Mouse (Mus musculus) liver, embryonic 11.5 days (tissue): ENCODE data around the gene Rap1b. TPM values are rescaled to one million over a fixed set of nuclear protein-coding genes. Genes with fewer than 3 reads are reported as not detected.

ENCODE experiments used
- ATAC-seq: fragments of 200-750 bp; cut with Nextera tagmentation; replicated peaks from 2 replicates; pipeline ENCODE4 v1.8.0; 2017; ENCODE audit warnings: moderate number of reproducible peaks, mild to moderate bottlenecking, moderate TSS enrichment, moderate library complexity; ENCODE audit not compliant: low FRiP score
- DNase-seq: peaks from one replicate; pipeline ENCODE4 v3.0.0-alpha.2; 2017; ENCODE audit warnings: low spot score
- H3K27ac ChIP-seq: fragments of 300-500 bp; sonication (generic); 2 replicates; pipeline ENCODE4 v1.5.1; 2014; ENCODE audit warnings: mild to moderate bottlenecking, low read depth, low read length, control low read depth
- H3K27me3 ChIP-seq: fragments of 300-500 bp; sonication (generic); replicated peaks from 2 replicates; pipeline ENCODE4 v1.6.1; 2014; ENCODE audit warnings: low read length, mixed read lengths; ENCODE audit not compliant: control insufficient read depth, insufficient read depth
- H3K36me3 ChIP-seq: fragments of 300-500 bp; sonication (generic); 2 replicates; pipeline ENCODE4 v1.6.1; 2014; ENCODE audit warnings: mild to moderate bottlenecking, low read length, moderate library complexity, mixed read lengths; ENCODE audit not compliant: control insufficient read depth, insufficient read depth
- H3K4me1 ChIP-seq: fragments of 300-500 bp; sonication (generic); replicated peaks from 2 replicates; pipeline ENCODE4 v1.6.1; 2014; ENCODE audit warnings: low read length, mixed read lengths; ENCODE audit not compliant: control insufficient read depth, insufficient read depth
- H3K4me2 ChIP-seq: fragments of 300-500 bp; sonication (generic); 2 replicates; pipeline ENCODE4 v1.6.1; 2014; ENCODE audit warnings: mild to moderate bottlenecking, control low read depth, moderate library complexity
- H3K4me3 ChIP-seq: fragments of 300-500 bp; sonication (generic); 2 replicates; pipeline ENCODE4 v1.5.1; 2014; ENCODE audit warnings: low read depth, low read length, control low read depth
- H3K9ac ChIP-seq: fragments of 300-500 bp; sonication (generic); 2 replicates; pipeline ENCODE4 v1.6.1; 2014; ENCODE audit warnings: low read depth, low read length, control low read depth
- H3K9me3 ChIP-seq: fragments of 300-500 bp; sonication (generic); 2 replicates; pipeline ENCODE4 v1.6.1; 2016; ENCODE audit warnings: low read length, inconsistent platforms, mixed read lengths; ENCODE audit not compliant: control insufficient read depth
- WGBS: fragments of 180-500 bp; shearing (Covaris S2); extraction: QIAGEN DNeasy Blood & Tissue Kit; methylation state at CpG from one replicate; pipeline ENCODE4 v1.1.7; 2014; 5-methylcytosine and 5-hydroxymethylcytosine counted together
- polyA plus RNA-seq: library from polyadenylated mRNA; unstranded; fragments of >200 nt; fragmentation: Nextera tagmentation; extraction: Ambion mirVana; gene quantifications from 2 replicates; pipeline ENCODE4 v1.2.1, GENCODE M21; 2014

Gene Rap1b
- polyA plus RNA-seq, 1 experiment from 2014 or later, result 252 TPM

- Histone ChIP-seq H3K4me2 (peak overlapping the region; percentile 12; the same call in 1 of the 2 replicates), H3K4me1 (peaks cover 5% of the 10 kb centered on the region; the same call in 1 of the 2 replicates), H3K27ac (no peak overlapping the region), H3K4me3 (no peak overlapping the region), H3K9ac (no peak overlapping the region), H3K36me3 (no peaks in the 10 kb centered on the region), H3K9me3 (no peaks in the 10 kb centered on the region), H3K27me3 (no peaks in the 10 kb centered on the region)
- 66% methylated on average over 31 of the region's 31 CpGs for WGBS
- no peak for DNase-seq
- ATAC-seq, result no peak
Observed at GRCm38 (mm10) chr10:117803870-117804850, 41.7 kb downstream of the Rap1b start.

DNA sequence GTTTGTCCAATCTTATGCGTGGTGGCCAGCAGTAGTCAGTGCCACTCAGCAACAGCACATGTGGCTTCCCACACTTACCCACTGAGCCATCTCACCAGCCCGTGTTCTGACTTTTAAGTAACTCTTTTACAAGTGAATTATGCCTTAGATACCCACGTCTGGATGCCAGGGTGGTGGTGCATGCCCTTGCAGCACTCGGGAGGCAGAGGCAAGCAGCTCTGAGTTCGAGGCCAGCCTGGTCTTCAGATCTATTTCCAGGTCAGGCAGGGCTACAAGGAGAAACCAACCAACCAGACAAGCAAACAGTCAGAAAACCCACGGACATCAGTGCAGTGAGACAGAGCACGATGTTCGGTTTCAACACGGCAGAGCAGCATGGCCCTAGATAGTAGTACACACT lies 43.9 kb downstream of the Rap1b start:
- Histone ChIP-seq H3K4me3 (no peak overlapping the region), H3K9me3 (no peaks in the 10 kb centered on the region), H3K4me1 (peaks cover 5% of the 10 kb centered on the region; the same call in 1 of the 2 replicates), H3K36me3 (no peaks in the 10 kb centered on the region), H3K9ac (no peak overlapping the region), H3K4me2 (no peak overlapping the region), H3K27me3 (no peaks in the 10 kb centered on the region), H3K27ac (no peak overlapping the region)
- 90% methylated on average over 9 of the region's 9 CpGs for WGBS
- DNase-seq, result no peak
- ATAC-seq, result no peak

GRCm38 (mm10) chr10:117799806-117800205 lies 46.0 kb downstream of the Rap1b start:
- H3K4me3 ChIP-seq, result no peak overlapping the region
- DNase-seq (no peak), ATAC-seq (no peak)
- peaks cover 5% of the 10 kb centered on the region; the same call in 1 of the 2 replicates for H3K4me1 ChIP-seq
- H3K36me3 ChIP-seq, result no peaks in the 10 kb centered on the region
- no peaks in the 10 kb centered on the region for H3K9me3 ChIP-seq
- H3K9ac ChIP-seq, result no peak overlapping the region
- H3K27ac ChIP-seq, result no peak overlapping the region
- H3K4me2 ChIP-seq, result no peak overlapping the region
- 84% methylated on average over 11 of the region's 11 CpGs for WGBS
- no peaks in the 10 kb centered on the region for H3K27me3 ChIP-seq

GRCm38 (mm10) chr10:117798436-117799035 lies 47.3 kb downstream of the Rap1b start:
- no peak for DNase-seq
- Histone ChIP-seq H3K4me1 (no peaks in the 10 kb centered on the region), H3K4me2 (no peak overlapping the region), H3K9me3 (no peaks in the 10 kb centered on the region), H3K9ac (no peak overlapping the region), H3K27me3 (no peaks in the 10 kb centered on the region), H3K36me3 (no peaks in the 10 kb centered on the region), H3K4me3 (no peak overlapping the region), H3K27ac (no peak overlapping the region)
- ATAC-seq, result no peak
- 63% methylated on average over 6 of the region's 6 CpGs for WGBS

GRCm38 (mm10) chr10:117797684-117798083 lies 48.2 kb downstream of the Rap1b start:
- H3K4me3 ChIP-seq, result no peak overlapping the region
- H3K9me3 ChIP-seq, result no peaks in the 10 kb centered on the region
- peaks cover 3% of the 10 kb centered on the region; the same call in 1 of the 2 replicates for H3K4me1 ChIP-seq
- H3K36me3 ChIP-seq, result no peaks in the 10 kb centered on the region
- no peaks in the 10 kb centered on the region for H3K27me3 ChIP-seq
- H3K27ac ChIP-seq, result no peak overlapping the region
- no peak overlapping the region for H3K4me2 ChIP-seq
- WGBS, result 71% methylated on average over 7 of the region's 7 CpGs
- H3K9ac ChIP-seq, result no peak overlapping the region
- peak; percentile 51 for ATAC-seq
- no peak for DNase-seq

- H3K9me3 ChIP-seq, result no peaks in the 10 kb centered on the region
- H3K36me3 ChIP-seq, result no peaks in the 10 kb centered on the region
- 86% methylated on average over 12 of the region's 12 CpGs for WGBS
- no peaks in the 10 kb centered on the region for H3K27me3 ChIP-seq
- H3K9ac ChIP-seq, result no peak overlapping the region
- no peak overlapping the region for H3K4me2 ChIP-seq
- peaks cover 3% of the 10 kb centered on the region; the same call in 1 of the 2 replicates for H3K4me1 ChIP-seq
- ATAC-seq, result no peak
- no peak for DNase-seq
- H3K4me3 ChIP-seq, result no peak overlapping the region
- no peak overlapping the region for H3K27ac ChIP-seq
Observed at GRCm38 (mm10) chr10:117797106-117797505, 48.7 kb downstream of the Rap1b start.

- WGBS, result 90% methylated on average over 7 of the region's 7 CpGs
- DNase-seq, result no peak
- Histone ChIP-seq H3K27me3 (no peaks in the 10 kb centered on the region), H3K9ac (no peak overlapping the region), H3K27ac (no peak overlapping the region), H3K36me3 (no peaks in the 10 kb centered on the region), H3K4me2 (no peak overlapping the region), H3K4me1 (peaks cover 7% of the 10 kb centered on the region), H3K4me3 (no peak overlapping the region), H3K9me3 (no peaks in the 10 kb centered on the region)
- ATAC-seq, result no peak
Observed at GRCm38 (mm10) chr10:117796181-117796580, 49.7 kb downstream of the Rap1b start.

DNA sequence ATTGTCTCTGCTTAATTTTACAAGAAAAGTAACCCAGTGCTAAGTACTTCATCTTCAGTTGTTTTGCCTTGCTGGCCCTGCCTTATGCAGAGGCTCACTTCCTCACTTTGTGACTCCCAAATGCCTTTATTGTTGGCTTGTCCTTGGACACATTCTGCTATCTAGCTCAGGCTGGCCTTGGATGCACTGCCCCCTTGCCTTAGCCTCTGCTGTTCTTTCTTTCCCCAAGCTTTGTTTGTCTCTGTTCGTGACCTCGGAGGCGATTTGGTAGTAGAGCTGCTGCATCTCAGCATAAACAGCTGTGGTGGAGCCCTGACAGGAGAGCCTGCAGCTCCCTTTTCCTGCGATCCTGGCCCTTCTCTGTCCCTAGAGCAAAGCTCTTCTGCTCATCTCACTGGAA lies 50.6 kb downstream of the Rap1b start:
- Histone ChIP-seq H3K4me1 (peaks cover 9% of the 10 kb centered on the region), H3K9ac (no peak overlapping the region), H3K27ac (no peak overlapping the region), H3K36me3 (0 out of 2 replicates have a peak, but pooled peaks cover 2% of the 10 kb centered on the region), H3K4me2 (no peak overlapping the region), H3K27me3 (no peaks in the 10 kb centered on the region), H3K9me3 (no peaks in the 10 kb centered on the region), H3K4me3 (no peak overlapping the region)
- DNase-seq (no peak), ATAC-seq (no peak)
- 73% methylated on average over 4 of the region's 4 CpGs for WGBS
